Mouse (Mus musculus) G1E (cell line): ENCODE measurements around the gene Prss33. TPM values are rescaled to one million over a fixed set of nuclear protein-coding genes. Genes with fewer than 3 reads are reported as not detected.

Source experiments
- ATAC-seq: 2 replicates; pipeline ENCODE4 v1.8.0; 2016; ENCODE audit warnings: mild to moderate bottlenecking; ENCODE audit not compliant: insufficient number of reproducible peaks, poor library complexity, low FRiP score, severe bottlenecking; ENCODE audit errors: extremely low read depth
- DNase-seq: peaks from one replicate; pipeline ENCODE4 v3.0.0; 2012; ENCODE audit warnings: low spot score
- H3K27me3 ChIP-seq: 2 replicates; pipeline ENCODE4 v1.6.1; 2012; ENCODE audit warnings: mild to moderate bottlenecking, low read length, inconsistent platforms; ENCODE audit not compliant: insufficient read depth
- H3K36me3 ChIP-seq: replicated peaks from 2 replicates; pipeline ENCODE3; 2012; ENCODE audit warnings: mild to moderate bottlenecking, inconsistent platforms
- H3K4me1 ChIP-seq: 2 replicates; pipeline ENCODE4 v1.6.1; 2012; ENCODE audit warnings: low read depth, low read length, inconsistent platforms, mixed read lengths; ENCODE audit not compliant: insufficient read depth
- H3K4me3 ChIP-seq: 2 replicates; pipeline ENCODE4 v1.5.1; 2012; ENCODE audit warnings: low read depth, mild to moderate bottlenecking, inconsistent platforms, low read length, moderate library complexity, mixed read lengths
- H3K9me3 ChIP-seq: replicated peaks from 2 replicates; pipeline ENCODE4 v1.6.1; 2012; ENCODE audit warnings: inconsistent platforms
- CTCF ChIP-seq: IDR thresholded peaks from 2 replicates; pipeline ENCODE4 v1.5.1; 2012; ENCODE audit warnings: low read depth, low read length, inconsistent platforms, mixed read lengths
- GATA1 ChIP-seq: IDR thresholded peaks from 2 replicates; pipeline ENCODE4 v1.6.1; 2012; ENCODE audit warnings: borderline replicate concordance, low read length, inconsistent platforms, mixed read lengths
- GATA2 ChIP-seq: IDR thresholded peaks from 2 replicates; pipeline ENCODE4 v1.6.1; 2012; ENCODE audit warnings: low read depth, low read length, inconsistent platforms, borderline replicate concordance
- POLR2AphosphoS5 ChIP-seq: IDR thresholded peaks from 2 replicates; pipeline ENCODE4 v1.6.1; 2012; ENCODE audit warnings: low read depth, low read length, inconsistent platforms; ENCODE audit not compliant: insufficient replicate concordance
- TAL1 ChIP-seq: conservative IDR thresholded peaks from 2 replicates; pipeline ENCODE4 v1.6.1; 2012; ENCODE audit warnings: low read depth, low read length, inconsistent platforms, mixed read lengths
- polyA plus RNA-seq: library from polyadenylated mRNA; stranded (reverse); fragments of >175 nt; gene quantifications from 2 replicates; pipeline ENCODE4 v1.2.3, GENCODE M21; 2012
- total RNA-seq, 2 experiments: library from RNA; stranded (forward) in 1 of 2; stranded (reverse) in 1 of 2; fragments of 200-1000 nt in 1 of 2; fragments of >200 nt in 1 of 2; fragmentation: Nextera tagmentation in 1 of 2; gene quantifications; 2 replicates each; pipeline ENCODE4 v1.2.3; 2014 to 2017

The Prss33 gene
- total and polyA plus RNA-seq, 3 experiments, result 0.11 TPM; not detected in 2

GRCm38 (mm10) chr17:23829064-23829619, 6.7 kb downstream of the Prss33 start, which contains the start of gene Elob:
Gene Elob, minus strand, starts transcription at chr17:23829136.
- H3K27me3 ChIP-seq, result peaks cover 12% of the 10 kb centered on the region
- H3K36me3 ChIP-seq, result peaks cover 34% of the 10 kb centered on the region
- peak; percentile 88 for DNase-seq
- peaks cover 42% of the 10 kb centered on the region for H3K4me1 ChIP-seq
- no peaks in the 10 kb centered on the region for H3K9me3 ChIP-seq
- ATAC-seq, result peak; percentile 81
- H3K4me3 ChIP-seq, result peak within 1 kb of the TSS; percentile 88
- TF ChIP-seq TAL1 (no peak), GATA2 (no peak), CTCF (no peak), GATA1 (no peak), POLR2AphosphoS5 (no peak)

GRCm38 (mm10) chr17:23828271-23829001, 7.4 kb downstream of the Prss33 start:
- Histone ChIP-seq H3K27me3 (peaks cover 5% of the 10 kb centered on the region; the same call in 1 of the 2 replicates), H3K4me1 (peaks cover 46% of the 10 kb centered on the region), H3K4me3 (peak overlapping the region; percentile 88), H3K9me3 (no peaks in the 10 kb centered on the region), H3K36me3 (peaks cover 41% of the 10 kb centered on the region)
- TF ChIP-seq POLR2AphosphoS5 (no peak), CTCF (no peak), GATA2 (no peak), TAL1 (no peak), GATA1 (no peak)
- ATAC-seq (no peak), DNase-seq (no peak)

GRCm38 (mm10) chr17:23825591-23825990, 10.3 kb downstream of the Prss33 start:
- Histone ChIP-seq H3K4me1 (peaks cover 66% of the 10 kb centered on the region), H3K36me3 (peaks cover 70% of the 10 kb centered on the region), H3K4me3 (no peak overlapping the region), H3K9me3 (peaks cover 4% of the 10 kb centered on the region), H3K27me3 (no peaks in the 10 kb centered on the region)
- TF ChIP-seq GATA1, result no peak
- TF ChIP-seq TAL1, result no peak
- TF ChIP-seq GATA2, result no peak
- TF ChIP-seq POLR2AphosphoS5, result no peak
- no peak for TF ChIP-seq CTCF
- ATAC-seq (no peak), DNase-seq (no peak)

DNA sequence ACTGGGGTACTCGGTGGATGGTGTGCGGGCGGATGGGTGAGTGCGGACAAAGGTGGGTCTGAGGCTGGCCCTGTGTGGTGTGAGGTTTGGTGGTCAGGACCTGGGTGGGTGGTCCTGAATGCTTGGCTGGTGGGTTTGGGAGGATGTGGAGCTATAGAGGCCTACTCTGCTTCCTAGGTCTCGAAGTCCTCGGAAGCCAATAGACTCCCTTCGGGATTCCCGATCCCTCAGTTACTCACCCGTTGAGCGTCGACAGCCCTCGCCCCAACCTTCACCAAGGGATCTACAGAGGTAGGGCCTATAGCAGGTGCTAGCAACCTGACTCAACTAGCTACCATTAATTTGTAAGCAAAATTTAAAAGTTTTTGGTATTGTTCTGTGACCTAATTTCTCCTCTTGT, 12.2 kb downstream of the Prss33 start:
- Histone ChIP-seq H3K4me1 (peaks cover 70% of the 10 kb centered on the region), H3K36me3 (peaks cover 90% of the 10 kb centered on the region), H3K9me3 (peaks cover 24% of the 10 kb centered on the region), H3K27me3 (peaks cover 3% of the 10 kb centered on the region; the same call in 1 of the 2 replicates), H3K4me3 (no peak overlapping the region)
- ATAC-seq (no peak), DNase-seq (no peak)
- TF ChIP-seq GATA1 (no peak), POLR2AphosphoS5 (no peak), CTCF (no peak), TAL1 (no peak), GATA2 (no peak)

DNA sequence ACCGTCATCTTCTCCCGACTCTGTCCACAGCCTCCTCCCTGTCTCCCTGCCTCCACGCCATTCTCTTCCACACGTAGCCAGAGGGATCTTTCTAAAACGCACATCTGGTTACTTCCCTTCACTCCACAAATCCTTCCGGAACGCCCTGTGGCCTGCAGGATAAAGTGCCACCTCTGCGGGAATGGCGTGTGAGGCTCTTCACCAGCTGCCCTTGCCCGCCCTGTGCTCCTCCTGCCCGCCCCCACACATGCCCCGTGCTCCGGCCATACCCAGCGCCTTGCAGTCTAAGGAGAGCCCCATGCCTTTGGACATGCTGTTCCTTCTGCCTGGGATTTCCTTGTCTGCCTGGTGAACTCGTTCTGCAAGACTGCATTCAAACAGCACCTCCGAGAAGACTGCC, 12.8 kb downstream of the Prss33 start:
- no peak for DNase-seq
- Histone ChIP-seq H3K36me3 (peaks cover 96% of the 10 kb centered on the region), H3K27me3 (peaks cover 3% of the 10 kb centered on the region; the same call in 1 of the 2 replicates), H3K4me1 (peaks cover 70% of the 10 kb centered on the region), H3K9me3 (peaks cover 30% of the 10 kb centered on the region), H3K4me3 (no peak overlapping the region)
- no peak for ATAC-seq
- TF ChIP-seq POLR2AphosphoS5 (0 out of 2 replicates have a peak, but pooled peaks have one; percentile 32), GATA2 (no peak)

DNA sequence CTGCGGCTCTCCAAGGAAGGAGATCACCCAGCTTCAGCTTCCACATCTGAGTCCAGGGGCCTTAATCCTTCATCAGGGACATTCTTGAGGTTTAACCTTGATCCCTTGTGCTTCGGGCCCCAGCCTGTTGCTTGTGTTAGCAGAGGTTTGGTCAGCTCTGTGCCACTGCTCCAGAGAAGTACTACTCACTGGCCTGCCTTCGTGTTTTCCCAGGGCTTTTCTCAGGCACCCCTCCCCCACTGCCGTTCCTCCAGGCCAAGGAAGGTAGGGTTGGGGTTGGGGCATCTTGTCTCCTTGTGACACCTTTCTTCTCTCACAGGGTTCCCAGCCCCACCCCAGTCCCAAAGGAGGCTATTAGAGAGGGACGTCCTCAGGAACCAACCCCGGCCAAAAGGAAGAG, 13.8 kb downstream of the Prss33 start:
- TF ChIP-seq GATA2, result no peak
- TF ChIP-seq GATA1, result no peak
- TF ChIP-seq POLR2AphosphoS5, result no peak
- TF ChIP-seq CTCF, result no peak
- no peak for TF ChIP-seq TAL1
- Histone ChIP-seq H3K36me3 (peaks cover 99% of the 10 kb centered on the region), H3K4me1 (peaks cover 64% of the 10 kb centered on the region), H3K4me3 (no peak overlapping the region), H3K27me3 (peaks cover 3% of the 10 kb centered on the region; the same call in 1 of the 2 replicates), H3K9me3 (peaks cover 37% of the 10 kb centered on the region)
- DNase-seq, result no peak
- no peak for ATAC-seq
